Mouse (Mus musculus) Muller cell, postnatal 12 days (primary cell): ENCODE results near the gene Atad5.
"Not testable (repeated sequence)": the region's sequence is repeated elsewhere in the genome, so short reads cannot be mapped to it uniquely, and the experiment has no call there.

Experiments
- DNase-seq: peaks from one replicate; pipeline ENCODE4 v3.0.0-alpha.2; 2015; ENCODE audit errors: inconsistent ontology term

The Atad5 gene

DNA sequence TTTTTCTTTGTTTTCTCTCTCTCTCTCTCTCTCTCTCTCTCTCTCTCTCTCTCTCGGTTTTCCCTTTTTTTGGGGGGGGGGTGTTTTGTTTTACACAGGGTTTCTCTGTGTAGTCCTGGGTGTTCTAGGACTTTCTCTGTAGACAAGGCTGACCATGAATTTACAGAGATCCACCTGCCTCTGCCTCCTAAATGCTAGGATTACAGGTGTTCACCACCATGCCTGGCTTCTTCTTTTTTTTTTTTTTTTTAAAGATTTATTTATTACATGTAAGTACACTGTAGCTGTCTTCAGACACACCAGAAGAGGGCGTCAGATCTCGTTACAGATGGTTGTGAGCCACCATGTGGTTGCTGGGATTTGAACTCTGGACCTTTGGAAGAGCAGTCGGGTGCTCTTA is 59.8 kb downstream of the Atad5 start:
- not testable (repeated sequence) for DNase-seq

DNA sequence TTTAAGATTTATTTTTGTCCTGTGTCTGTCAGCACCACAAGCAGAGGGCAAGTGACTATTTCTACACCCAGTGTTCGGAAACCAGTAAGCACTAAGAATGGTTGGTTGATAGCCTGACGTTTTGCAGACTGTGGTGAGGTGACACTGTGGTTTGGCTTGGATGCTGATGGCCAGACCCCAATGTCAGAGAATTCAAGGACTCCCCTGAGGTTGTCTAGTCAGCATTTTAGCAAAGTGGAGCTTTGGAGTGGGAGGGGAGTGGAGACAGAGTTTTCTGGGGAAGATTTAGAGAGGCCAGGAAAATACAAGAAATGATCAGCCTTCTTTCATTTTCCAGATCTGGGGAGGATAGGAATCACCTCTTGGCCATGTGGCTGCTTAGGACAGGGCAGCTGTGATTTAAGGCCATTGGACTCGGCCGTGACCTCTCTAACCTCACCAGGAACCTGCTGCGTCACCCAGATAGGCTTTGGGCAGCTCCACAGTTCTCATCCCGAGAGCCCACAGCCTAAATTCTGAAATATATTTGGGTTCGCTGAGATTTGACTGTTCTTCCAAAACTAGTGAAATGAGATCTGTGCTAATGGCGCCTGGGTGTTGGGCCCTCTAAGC is 60.3 kb downstream of the Atad5 start:
- no peak for DNase-seq

DNA sequence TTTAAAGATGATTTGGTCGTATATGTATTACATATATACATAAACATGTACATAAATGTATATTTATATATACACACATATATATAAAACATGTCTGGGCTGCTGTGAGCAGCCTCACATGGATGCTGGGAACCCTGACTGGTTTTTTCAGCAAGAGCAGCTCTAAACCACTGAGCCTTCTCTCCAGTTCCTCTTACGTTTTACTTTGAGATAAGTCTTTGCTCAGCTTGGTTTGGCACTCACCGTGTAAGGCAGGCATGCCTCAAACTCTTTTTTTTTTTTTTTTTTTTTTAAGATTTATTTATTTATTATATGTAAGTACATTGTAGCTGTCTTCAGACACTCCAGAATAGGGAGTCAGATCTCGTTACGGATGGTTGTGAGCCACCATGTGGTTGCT is 61.4 kb downstream of the Atad5 start:
- DNase-seq, result no peak

DNA sequence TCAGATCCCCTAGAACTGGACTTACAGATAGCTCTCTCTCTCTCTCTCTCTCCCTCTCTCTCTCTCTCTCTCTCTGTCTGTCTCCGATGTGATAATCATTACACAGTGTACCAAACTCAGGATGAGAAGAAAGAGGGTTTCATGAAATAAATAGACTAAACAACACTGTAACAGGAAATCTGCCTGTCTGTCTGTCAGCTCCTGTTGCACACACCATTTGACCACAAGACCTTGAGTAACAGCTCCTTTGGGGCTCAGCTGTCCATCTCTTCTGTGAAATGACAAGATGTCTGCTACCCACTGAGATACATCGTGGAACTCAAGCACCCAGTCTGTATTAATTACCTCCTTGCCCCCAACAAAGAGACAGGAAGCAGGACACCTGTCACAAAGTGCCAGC is 62.3 kb downstream of the Atad5 start:
- no peak for DNase-seq

DNA sequence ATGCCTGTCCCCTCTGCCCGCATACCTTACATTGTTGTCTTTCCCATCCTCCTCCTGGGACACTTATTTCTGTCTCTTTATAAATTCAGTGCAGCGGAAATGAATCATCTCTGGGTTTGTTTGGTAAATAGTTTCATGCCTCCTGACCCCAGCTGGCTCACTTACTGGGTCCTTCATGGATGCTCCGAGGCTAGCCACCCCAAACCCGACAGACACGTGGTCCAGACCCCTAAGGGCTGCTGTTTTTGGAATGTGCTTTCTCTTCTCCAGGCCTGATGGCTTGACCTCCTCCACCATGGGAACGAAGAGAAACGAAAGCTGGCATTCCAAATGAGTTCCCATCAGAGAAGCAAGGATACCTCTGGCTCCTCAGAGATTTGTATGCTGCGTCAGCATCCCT is 63.2 kb downstream of the Atad5 start:
- DNase-seq, result peak; percentile 54

DNA sequence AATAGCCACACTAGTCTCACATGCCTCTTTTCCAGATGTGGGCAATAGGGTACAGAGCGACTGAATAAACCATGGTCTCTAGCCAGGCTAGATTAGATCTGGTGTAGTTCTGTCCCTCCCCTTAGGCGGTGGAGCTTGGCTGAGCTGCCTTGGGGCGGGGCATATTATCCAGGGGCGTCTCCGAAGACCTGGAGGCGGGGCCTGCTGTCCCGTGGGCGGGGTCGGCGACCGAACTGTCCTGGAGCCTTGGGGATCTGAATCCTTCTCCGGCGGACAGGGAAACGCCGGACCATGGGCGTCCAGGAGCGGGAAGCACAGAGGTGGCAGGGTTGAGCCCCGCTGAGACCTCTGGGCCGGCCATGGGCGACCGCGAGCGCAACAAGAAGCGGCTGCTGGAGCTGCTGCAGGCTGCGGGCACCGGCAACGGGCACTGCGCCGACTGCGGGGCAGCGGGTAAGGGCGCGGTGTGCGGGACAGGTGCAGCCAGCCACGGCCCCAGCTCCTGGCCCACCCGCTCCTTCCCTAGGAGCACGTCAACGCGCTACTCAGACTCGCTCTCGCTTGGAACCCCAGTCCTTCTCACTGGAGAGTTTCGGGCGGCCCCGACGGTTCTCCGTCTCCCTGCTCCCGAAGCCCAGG is 64.8 kb downstream of the Atad5 start, which contains the start of gene Adap2:
Gene Adap2, plus strand, starts transcription at position 249 of the 639 bp plus-strand sequence.
- DNase-seq, result peak; percentile 86

DNA sequence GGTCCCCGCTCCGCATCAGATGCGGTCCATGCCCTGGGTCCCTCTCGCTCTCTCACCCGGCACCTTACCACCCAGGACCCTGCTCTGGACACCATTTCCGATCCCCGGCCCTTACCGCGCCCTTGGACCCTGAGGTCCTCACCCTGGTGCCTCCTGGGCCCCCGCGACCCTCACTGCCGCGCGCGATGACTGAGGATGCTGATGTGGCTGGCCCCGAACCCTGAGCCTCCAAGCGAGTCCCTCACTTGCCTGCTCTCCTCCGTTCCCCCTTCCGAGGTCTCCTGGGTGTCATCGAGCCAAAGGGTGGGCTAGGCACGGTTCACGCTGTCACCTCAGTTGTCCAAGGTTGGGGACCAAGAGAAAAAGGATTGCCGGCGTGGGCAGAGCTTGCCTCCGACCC is 65.3 kb downstream of the Atad5 start:
- no peak for DNase-seq

DNA sequence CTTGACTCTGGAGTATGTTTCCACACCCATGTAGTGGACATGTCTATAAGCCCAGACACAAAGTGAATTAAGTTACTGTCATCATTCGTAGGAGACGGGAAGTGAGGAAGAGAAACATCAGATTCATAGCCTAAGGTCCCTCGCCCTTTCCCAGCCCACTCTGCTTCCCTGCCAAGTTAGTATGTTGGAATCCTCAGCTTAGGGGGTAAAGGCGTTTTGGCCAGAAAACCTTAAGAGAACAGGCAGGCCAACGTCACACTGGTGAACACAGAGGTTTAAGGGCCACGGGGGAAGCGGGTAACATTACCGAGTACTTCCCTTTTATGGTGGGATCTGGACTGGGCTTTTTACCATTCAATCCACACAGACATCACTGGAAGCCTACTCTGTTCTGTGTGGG is 66.3 kb downstream of the Atad5 start:
- DNase-seq, result no peak

DNA sequence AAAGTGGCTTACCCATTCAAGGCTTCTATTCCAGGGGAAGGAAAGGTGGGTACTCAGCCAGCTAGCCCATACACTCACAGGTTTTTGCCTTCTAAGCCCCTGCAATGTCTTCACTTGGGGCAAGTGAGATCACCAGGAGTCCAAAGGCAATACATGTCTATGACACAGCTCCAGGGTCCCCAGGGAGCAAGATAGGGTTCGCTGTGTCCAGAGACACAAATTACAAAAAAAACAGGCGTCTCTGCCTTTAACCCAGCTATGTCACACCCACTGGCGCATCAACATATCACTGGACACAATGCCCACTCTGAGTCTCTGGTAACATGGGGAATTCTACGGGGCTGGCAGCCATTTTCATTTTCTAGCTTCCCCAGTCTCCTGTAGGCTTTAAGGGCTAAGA is 66.8 kb downstream of the Atad5 start:
- DNase-seq, result no peak

DNA sequence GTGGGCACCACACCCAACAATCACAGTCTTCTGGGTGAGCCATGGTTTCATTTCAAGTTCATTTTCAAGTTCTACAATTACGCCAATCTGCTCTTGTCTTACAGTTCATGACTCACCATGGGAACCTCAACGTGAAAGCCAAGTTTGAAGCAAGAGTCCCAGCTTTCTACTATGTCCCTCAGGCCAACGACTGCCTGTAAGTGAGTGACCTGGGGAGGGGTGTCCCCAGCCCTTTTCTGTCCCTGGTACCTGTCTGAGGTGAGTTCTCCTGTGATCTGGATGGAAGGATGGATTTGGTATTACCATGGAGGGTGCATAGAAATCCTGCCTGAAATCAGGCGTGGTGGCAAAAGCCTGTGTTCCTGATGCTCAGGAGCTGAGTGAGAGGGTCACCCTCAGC is 67.6 kb downstream of the Atad5 start:
- no peak for DNase-seq

DNA sequence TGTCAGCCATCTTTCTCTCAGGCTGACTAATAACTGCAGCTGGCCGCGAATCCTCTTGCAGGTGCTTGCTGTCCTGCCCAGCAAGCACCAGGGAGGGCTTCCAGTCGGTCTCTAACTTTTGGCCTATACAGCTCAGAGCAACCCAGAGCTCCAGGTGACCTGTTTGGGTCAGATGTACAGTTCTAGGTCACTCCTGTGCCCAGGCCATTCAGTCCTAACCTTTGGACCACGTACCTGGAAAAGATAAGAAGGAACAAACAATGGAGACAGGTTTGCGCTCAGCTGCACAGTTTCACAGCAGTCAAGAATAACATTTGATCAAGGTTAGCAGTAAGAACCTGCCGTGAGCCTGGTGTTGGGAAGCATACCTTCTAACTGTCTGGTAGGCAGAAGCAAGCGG is 69.8 kb downstream of the Atad5 start:
- no peak for DNase-seq

DNA sequence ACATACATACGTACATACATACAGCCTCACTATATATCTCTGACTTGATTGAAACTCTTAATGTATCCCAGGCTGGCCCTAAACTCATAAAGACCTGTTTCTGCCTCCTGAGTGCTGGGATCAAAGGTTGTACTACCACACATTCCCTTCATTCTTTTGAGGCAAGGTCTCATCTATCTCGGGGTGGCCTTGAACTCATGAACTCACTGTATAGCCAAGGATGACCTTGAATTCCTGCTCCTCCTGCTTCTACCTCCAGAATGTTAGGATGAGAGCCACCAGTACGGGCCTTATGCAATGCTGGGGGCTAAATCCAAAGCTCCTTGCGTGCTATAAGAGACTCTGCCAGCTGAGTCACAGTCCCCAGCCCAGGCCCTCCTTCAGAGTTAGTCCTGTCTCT is 71.8 kb downstream of the Atad5 start:
- DNase-seq, result no peak

DNA sequence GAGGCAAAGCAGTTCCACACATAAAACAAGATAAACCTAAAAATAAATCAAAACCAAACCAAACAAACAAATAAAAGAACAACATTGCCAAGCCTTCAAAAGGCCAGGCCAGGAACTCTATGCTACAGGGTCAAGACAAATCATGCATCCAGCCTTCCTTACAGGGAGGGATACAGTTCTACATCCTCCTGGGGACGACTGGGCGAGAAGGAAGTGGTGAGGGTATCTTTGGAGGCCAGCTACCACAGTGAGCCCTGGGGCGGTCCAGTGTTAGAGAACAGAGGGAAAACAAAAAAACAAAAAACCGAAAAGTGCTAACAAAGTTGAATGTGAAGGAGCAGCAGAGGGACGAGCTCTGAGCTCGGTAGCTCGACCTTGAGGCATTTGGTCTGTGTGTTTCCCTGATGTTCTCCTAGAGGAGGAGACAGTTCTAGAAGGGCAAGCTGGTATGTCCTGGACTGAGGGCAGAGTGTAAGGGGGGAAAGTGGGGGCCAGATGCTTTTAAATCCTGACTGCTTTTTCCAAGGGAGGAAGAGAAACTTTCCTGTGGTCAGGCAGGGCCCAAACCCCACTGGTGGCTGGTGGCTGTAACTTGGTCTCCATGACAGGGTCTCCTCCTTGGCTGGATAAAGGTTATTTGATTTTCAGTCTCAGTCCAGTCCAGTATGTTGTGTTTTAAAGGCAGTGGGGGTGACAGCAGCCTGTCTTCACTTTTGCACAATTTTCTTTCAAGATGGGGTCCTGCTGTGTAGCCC is 74.3 kb downstream of the Atad5 start:
- no peak for DNase-seq

DNA sequence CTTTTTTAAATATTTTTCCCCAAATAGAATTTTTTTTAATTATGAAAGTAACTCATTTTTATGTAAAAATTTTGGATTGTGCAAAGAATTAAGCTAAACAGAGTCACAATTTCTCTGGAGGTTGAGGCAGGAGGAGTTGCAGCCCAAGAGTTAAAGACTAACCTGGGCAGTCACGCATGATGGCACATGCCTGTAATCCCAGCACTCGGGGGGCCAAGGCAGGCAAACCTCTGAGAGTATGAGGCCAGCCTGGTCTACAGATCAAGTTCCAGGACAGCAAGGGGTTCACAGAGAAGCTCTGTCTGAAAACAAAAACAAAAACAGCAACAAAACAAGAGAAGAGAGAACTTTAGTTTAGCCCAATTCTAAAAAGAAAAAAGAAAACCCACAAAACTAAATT is 75.0 kb downstream of the Atad5 start:
- DNase-seq, result no peak

DNA sequence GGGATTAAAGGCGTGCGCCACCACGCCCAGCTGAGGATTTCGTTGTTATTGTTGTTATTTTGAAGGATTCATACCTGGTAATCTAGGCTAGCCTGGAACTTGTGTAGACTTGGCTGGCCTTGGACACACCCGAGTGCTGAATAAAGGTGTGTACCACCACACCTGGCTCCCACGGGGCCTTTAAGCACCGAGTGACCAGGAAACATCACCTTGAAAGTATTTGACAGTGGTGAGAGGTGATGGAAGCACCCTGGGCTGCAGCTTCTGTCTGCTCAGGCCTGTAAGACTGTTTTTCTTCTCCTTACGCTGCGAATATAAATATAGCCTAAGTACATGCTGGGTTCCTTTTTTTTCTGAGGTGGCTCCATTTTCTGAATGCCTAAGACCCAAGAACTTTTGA is 78.9 kb downstream of the Atad5 start:
- DNase-seq, result no peak

DNA sequence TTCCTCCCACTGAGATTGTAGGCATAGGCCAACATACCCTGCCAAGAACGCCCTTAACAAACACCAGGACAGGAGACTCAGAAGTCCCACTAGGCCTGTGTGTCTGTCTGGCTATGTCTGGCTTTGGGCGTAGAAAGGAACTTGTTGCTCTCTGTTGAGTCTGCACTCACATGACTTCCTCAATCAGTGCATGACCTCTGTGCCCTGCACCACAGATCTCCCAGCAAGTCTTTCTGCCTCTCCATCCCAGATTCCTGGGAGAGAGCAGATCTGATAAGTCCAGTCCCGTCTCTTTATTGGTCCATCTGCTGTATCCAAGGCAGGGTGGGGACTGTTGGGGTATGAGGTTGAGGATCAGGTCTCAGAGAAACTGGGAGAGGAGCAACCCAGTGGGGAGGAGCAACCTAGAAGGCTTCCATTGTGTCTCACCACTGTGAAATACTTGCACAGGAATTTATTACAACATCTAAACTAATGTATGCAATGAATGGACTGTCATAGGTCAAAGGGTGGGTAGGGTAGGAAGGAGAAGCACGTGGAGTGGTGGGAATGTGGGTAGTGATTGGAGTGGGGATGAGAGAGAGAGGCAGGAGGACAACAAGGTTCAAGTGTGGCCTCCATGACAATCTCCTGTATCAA is 79.5 kb downstream of the Atad5 start:
- DNase-seq, result no peak

DNA sequence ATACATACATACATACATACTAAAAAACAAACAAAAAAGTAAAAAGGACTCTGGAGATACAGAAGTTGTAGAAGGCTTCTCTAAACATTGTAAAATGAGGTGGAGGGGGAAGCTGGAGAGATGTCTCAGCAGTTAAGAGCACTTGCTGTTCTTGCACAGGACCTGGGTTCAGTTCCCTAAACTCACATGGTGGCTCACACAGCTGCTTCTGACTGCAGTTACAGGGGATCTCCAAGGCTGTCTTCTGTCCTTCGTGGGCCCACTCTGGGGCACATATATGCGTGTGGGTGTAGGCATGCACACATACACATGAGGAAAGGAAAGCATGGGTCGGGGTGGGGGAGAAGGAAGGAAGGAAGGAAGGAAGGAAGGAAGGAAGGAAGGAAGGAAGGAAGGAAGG is 80.4 kb downstream of the Atad5 start:
- no peak for DNase-seq

DNA sequence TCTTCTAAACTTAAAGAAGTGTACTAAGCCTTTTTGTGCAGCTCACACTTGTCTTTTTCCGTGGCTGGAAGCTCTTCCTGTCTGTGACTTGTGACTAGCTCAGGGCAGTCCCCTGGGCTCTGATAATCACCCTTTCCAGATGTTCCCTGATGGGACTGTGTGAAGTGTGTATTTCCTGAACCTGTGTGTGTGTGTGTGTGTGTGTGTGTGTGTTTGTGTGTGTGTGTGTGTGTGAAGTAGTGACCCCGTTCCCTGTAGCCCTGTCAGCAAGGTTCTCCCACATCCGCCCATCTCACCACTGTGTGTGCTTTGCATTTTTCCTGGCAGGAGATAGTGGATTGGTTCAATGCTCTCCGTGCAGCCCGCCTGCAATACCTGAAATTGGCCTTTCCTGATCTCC is 81.2 kb downstream of the Atad5 start:
- no peak for DNase-seq

DNA sequence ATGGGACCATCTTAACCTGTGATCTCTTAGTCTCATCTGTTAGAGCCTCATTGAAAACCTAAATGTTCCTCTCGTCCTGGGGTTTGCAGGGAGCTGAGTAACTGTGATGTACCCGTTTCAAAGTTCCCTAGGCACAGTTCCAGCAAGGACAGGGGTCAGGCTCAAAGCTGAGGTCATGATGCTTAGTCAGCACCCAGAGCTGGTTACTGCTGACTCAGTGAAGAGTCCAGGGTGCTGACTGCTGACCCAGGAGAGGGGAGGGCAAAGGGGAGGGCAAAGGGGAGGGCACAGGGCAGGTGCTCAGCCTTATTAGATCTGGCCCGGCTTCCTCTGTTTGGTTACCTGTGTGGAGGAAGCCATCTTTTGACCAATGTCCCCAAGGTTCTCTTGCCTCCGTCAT is 82.7 kb downstream of the Atad5 start:
- DNase-seq, result no peak

DNA sequence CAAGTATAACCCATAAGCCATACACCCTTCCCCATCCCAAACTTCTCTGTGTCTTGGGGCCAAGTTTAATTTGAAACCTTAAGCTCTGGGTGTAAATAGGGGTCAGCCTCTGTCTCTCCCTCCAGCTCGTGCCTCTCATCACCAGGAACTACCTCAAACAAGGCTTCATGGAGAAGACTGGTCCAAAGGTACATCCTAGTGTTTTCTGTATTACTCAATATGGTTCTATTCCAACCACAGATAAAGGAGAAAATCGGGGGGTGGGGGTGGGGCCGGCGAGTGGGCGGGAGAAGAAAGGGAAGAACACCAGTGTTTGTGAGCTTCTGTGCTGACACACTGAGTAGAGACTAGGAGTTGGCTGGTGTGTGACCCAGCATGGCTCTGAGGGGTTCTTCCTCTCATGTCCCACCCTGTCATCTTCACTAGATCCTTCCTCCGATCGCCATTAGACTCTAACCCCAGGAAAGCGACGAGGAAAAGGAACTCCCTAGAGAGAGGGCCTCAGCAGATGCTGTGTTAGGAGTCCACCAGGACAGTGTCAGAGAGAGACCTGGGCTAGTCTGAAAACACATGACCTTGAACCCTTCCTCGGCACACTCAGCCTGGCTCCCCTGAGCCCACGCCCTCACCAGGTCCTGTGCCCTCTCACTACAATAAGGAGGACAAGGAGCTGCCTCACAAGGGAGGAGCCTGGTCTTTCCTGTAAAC is 84.9 kb downstream of the Atad5 start:
- no peak for DNase-seq

DNA sequence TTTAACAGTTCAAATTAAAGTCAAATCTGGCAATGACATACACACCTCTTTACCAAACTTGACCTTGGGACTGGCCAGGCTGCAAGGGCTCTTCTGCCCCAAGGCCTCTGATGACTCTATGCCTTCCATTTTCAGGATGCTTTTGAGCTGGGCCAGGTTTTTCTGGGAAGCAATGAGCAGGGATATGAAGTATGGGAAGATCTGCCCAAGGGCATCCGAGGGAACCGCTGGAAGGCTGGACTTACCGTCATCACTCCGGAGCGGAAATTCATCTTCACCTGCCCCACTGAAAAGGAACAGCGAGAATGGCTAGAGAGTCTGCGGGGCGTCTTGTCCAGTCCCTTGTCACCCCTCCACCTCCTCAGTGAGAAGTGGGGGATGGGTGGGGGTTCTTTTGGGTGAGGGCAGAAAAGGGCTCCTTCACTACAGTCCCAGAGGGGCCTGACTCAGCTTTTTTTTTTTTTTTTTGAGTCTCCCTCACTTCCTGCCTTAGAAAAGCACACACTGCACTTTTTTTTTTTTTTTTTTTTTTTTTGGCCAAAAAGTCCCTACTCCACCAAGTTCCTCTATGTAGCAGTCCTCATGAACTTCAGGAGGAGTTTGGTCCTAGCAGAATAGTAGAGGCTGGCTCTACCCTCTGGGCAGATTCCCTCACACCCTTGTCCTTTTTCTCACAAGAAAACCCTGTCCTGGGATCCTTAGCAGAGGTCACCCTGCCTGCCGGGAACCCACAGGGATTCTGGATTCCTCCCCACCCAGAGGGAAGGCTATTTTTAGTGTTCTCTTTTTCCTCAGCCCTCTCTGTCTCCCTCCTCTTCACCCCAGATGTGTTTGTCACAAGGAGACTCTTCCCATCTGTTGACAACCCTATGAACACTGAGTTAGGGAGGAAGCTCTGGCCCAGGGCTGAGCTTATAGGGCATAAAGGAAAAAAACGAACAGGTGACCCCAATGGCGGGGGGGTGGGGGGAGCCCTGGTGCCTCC is 88.0 kb downstream of the Atad5 start:
- DNase-seq, result no peak
